Mouse (Mus musculus): ENCODE results near the gene Osmr. TPM values are rescaled to one million over a fixed set of nuclear protein-coding genes. Genes with fewer than 3 reads are reported as not detected.

Osmr gene
- total RNA-seq (2021) (10 to 100 TPM in 1 of 2 experiments, 1 to 10 TPM in 1; 9.6 to 11.9 TPM), polyA plus RNA-seq (2012; rRNA removed) (7.5 and 11.2 TPM in 2 replicates)
- long read RNA-seq, full-length matches to known transcripts: 3 of 4 reads
- long read RNA-seq, partial matches to known transcripts: 0 of 4 reads
- long read RNA-seq, other reads (novel, unspliced or antisense): 1 of 4 reads

DNA sequence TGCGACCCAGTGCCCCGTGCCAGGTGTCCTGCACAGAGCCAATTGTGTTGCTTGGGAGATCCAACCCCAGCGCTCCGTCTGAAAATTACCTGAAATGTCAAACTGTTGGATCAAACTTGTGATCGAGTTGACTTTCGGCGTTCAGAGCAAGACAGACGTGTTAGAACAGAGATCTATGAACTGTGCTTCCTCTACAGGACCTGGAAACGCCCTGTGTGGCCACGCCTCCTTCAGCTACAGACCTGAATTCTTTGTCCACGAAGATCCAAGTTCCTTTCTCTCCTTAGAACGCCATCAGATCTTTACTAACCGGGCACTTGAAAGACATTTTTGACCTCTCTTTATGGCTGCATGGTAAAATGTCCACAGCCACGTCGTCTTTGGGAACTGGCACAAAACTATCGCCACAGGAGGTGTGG is at the start of gene Osmr:
TSS of gene Osmr (minus strand) at position 369 of the 419 bp plus-strand sequence.
- WGBS: 4% methylated on average over 16 of the region's 16 CpGs
- no peak for DNase-seq
- no peaks in the 10 kb centered on the region for H3K79me2 ChIP-seq (replicated peaks; ENCODE audit: control insufficient read depth, insufficient read depth, low read length)
- peak within 1 kb of the TSS; percentile 90 for H3K9ac ChIP-seq (ENCODE audit: low read depth, low read length)
- H3K27ac ChIP-seq: peak within 1 kb of the TSS; percentile 84
- TF ChIP-seq EP300 (IDR thresholded peaks at IDR 0.05; ENCODE audit: insufficient read depth, low read depth, low read length): no peak
- TF ChIP-seq POLR2A (IDR thresholded peaks at IDR 0.05; ENCODE audit: insufficient read depth, low read depth, low read length): no peak
- TF ChIP-seq CTCF (IDR thresholded peaks at IDR 0.05): no peak
- H3K4me1 ChIP-seq (ENCODE audit: control insufficient read depth, insufficient read depth, low read length): peaks cover 12% of the 10 kb centered on the region
- H3K36me3 ChIP-seq (ENCODE audit: control insufficient read depth, insufficient read depth, low read length): peaks cover 4% of the 10 kb centered on the region
- H3K4me3 ChIP-seq: peak within 1 kb of the TSS; percentile 79
- intact Hi-C loops (cut with DNase I): loop anchor here (5.0 kb wide), 1 partner anchor 167 kb away; the partner anchor contains the start of gene Rictor
- no peaks in the 10 kb centered on the region for H3K27me3 ChIP-seq (ENCODE audit: control insufficient read depth, insufficient read depth, low read length)

DNA sequence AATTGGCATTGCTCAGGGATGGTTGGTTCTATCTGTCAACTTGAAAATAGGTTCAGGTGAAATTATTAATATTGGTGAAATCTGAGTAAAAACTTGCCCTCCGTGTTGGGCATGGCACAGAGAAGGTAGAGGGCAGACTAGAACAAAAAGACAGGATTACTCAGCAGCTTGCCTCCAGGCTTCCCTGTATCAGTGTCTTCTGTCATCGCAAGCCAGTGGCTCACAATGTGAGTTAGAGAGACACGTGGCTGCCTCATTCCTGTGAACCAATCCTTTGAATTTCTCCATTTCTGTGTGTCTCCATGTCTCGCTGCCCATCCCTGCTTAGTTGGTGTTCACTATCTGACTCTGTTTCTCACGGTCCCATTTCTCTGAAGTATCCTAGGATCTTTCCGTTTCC is 44.6 kb upstream of the Osmr start:
- no peak for TF ChIP-seq POLR2A (IDR thresholded peaks at IDR 0.05; ENCODE audit: insufficient read depth, low read depth, low read length)
- no peak for TF ChIP-seq CTCF (IDR thresholded peaks at IDR 0.05)
- no peak for TF ChIP-seq EP300 (IDR thresholded peaks at IDR 0.05; ENCODE audit: insufficient read depth, low read depth, low read length)
- Histone ChIP-seq H3K9ac (ENCODE audit: low read depth, low read length) (no peak overlapping the region), H3K27ac (no peak overlapping the region), H3K4me3 (no peak overlapping the region), H3K27me3 (ENCODE audit: control insufficient read depth, insufficient read depth, low read length) (no peaks in the 10 kb centered on the region), H3K36me3 (ENCODE audit: control insufficient read depth, insufficient read depth, low read length) (no peaks in the 10 kb centered on the region), H3K4me1 (ENCODE audit: control insufficient read depth, insufficient read depth, low read length) (peaks cover 1% of the 10 kb centered on the region; the same call in 1 of the 2 replicates), H3K79me2 (replicated peaks; ENCODE audit: control insufficient read depth, insufficient read depth, low read length) (no peaks in the 10 kb centered on the region)
- intact Hi-C loops (cut with DNase I): loop anchor here (10.0 kb wide), 1 partner anchor 105 kb away; no protein-coding TSS in a partner anchor
- 59% methylated on average over 6 of the region's 6 CpGs for WGBS
- DNase-seq: no peak

DNA sequence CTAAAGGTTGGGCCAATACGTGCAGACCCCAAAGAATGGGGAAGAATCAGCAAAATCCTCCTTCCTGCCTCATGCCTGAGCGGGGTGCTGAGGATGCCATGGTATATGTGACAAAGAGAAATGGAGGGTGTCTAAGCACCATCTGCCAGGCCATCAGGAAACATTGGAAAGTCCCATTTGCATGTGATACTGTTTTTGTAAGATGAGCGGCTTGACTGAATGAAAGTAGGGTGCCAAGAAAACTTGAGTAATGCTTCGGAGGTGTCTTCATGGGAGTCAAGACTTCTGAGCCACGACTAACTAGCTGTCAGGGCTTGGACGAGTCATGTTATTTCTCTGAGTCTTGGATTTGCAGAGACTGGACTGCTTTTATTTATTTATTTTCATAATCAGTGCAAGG is 39.4 kb upstream of the Osmr start:
- Histone ChIP-seq H3K36me3 (ENCODE audit: control insufficient read depth, insufficient read depth, low read length) (no peaks in the 10 kb centered on the region), H3K4me1 (ENCODE audit: control insufficient read depth, insufficient read depth, low read length) (peaks cover 2% of the 10 kb centered on the region), H3K9ac (ENCODE audit: low read depth, low read length) (no peak overlapping the region), H3K27me3 (ENCODE audit: control insufficient read depth, insufficient read depth, low read length) (no peaks in the 10 kb centered on the region), H3K4me3 (no peak overlapping the region), H3K27ac (no peak overlapping the region), H3K79me2 (replicated peaks; ENCODE audit: control insufficient read depth, insufficient read depth, low read length) (no peaks in the 10 kb centered on the region)
- DNase-seq: no peak
- TF ChIP-seq CTCF (IDR thresholded peaks at IDR 0.05) (no peak), EP300 (IDR thresholded peaks at IDR 0.05; ENCODE audit: insufficient read depth, low read depth, low read length) (no peak), POLR2A (IDR thresholded peaks at IDR 0.05; ENCODE audit: insufficient read depth, low read depth, low read length) (no peak)
- 79% methylated on average over 6 of the region's 6 CpGs for WGBS
- intact Hi-C loops (cut with DNase I): loop anchor here (10.0 kb wide), 1 partner anchor 111 kb away; no protein-coding TSS in a partner anchor

DNA sequence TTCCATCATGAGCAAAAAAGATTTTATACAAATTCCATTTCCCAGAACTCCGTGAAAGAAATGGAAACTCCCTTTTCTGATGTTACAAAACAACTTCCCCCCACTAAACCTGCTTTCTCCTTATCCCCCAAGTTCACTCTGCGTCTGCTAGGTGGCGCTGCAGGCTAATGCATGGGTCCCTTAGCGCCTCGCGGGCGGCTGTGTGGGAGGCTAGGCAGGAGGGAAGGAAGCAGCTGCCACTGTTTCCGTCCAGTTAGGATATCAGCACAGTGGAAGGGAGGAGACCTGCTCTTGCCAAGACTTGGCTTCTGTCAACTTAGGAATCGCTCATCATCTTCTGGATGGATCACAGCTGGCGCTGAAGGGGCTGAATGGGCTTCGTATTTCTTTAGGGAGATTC is 34.9 kb upstream of the Osmr start:
- intact Hi-C loops (cut with DNase I): loop anchor here (1.0 to 10.0 kb wide), 4 partner anchors 115 to 533 kb away; no protein-coding TSS in a partner anchor
- Histone ChIP-seq H3K27me3 (ENCODE audit: control insufficient read depth, insufficient read depth, low read length) (no peaks in the 10 kb centered on the region; the same call in 1 of the 2 replicates), H3K79me2 (replicated peaks; ENCODE audit: control insufficient read depth, insufficient read depth, low read length) (no peaks in the 10 kb centered on the region), H3K9ac (ENCODE audit: low read depth, low read length) (no peak overlapping the region), H3K36me3 (ENCODE audit: control insufficient read depth, insufficient read depth, low read length) (no peaks in the 10 kb centered on the region), H3K27ac (no peak overlapping the region), H3K4me3 (no peak overlapping the region), H3K4me1 (ENCODE audit: control insufficient read depth, insufficient read depth, low read length) (peaks cover 11% of the 10 kb centered on the region)
- WGBS: under 1% methylated on average over 11 of the region's 11 CpGs
- DNase-seq: peak; percentile 91 to 93
- no peak; the same call in none of the 2 replicates for TF ChIP-seq CTCF (IDR thresholded peaks at IDR 0.05)
- peak; percentile 99 for TF ChIP-seq EP300 (IDR thresholded peaks at IDR 0.05; ENCODE audit: insufficient read depth, low read depth, low read length)

DNA sequence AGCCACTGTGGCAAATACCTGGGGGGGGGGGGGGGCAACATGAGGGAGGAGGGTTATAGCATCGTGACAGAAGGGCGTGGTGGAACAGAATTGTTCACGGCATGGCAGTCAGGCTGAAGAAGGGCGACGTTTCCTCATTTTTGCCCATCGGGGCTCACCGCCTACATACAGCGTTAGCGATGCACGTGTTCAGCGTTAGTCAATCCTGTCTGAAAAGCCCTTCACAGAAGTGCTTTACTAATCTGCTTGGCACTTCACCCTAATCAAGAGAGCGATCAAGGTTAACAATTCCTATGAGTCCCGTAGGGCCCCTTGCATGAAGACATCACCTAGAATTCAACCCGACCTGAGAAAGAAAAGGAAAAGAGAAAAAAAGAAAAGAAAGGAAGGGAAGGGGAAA is 34.3 kb upstream of the Osmr start:
- Histone ChIP-seq H3K4me3 (no peak overlapping the region), H3K79me2 (replicated peaks; ENCODE audit: control insufficient read depth, insufficient read depth, low read length) (no peaks in the 10 kb centered on the region), H3K27me3 (ENCODE audit: control insufficient read depth, insufficient read depth, low read length) (no peaks in the 10 kb centered on the region; the same call in 1 of the 2 replicates), H3K36me3 (ENCODE audit: control insufficient read depth, insufficient read depth, low read length) (no peaks in the 10 kb centered on the region), H3K27ac (no peak overlapping the region), H3K9ac (ENCODE audit: low read depth, low read length) (no peak overlapping the region), H3K4me1 (ENCODE audit: control insufficient read depth, insufficient read depth, low read length) (peaks cover 11% of the 10 kb centered on the region)
- 30% methylated on average over 14 of the region's 14 CpGs for whole genome bisulfite sequencing
- no peak for TF ChIP-seq CTCF (IDR thresholded peaks at IDR 0.05)
- no peak for TF ChIP-seq POLR2A (IDR thresholded peaks at IDR 0.05; ENCODE audit: insufficient read depth, low read depth, low read length)
- intact Hi-C loops (cut with DNase I): loop anchor here (2.0 kb wide), 2 partner anchors 220 to 534 kb away; no protein-coding TSS in a partner anchor
- DNase-seq: no peak

DNA sequence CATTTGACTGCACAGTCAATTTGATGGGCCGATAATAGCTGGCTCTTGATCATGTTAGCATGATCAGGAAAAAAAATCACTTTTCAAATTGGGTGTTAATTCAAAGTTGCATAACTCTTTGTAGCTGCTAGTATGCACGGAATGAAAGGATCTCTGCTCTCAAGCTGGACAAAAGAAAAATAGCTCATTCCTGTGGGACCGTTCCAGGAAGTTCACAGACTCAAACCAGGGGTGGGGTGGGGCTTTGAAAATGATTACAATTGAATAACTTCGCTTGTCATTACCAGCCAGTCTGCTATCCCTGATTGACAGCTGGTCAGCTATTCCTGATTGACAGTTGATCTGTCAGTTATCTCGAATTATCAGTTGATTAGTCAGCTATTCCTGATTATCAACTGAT is 33.8 kb upstream of the Osmr start:
- H3K27me3 ChIP-seq (ENCODE audit: control insufficient read depth, insufficient read depth, low read length): no peaks in the 10 kb centered on the region; the same call in 1 of the 2 replicates
- H3K4me1 ChIP-seq (ENCODE audit: control insufficient read depth, insufficient read depth, low read length): peaks cover 11% of the 10 kb centered on the region
- H3K9ac ChIP-seq (ENCODE audit: low read depth, low read length): no peak overlapping the region
- no peak for TF ChIP-seq POLR2A (IDR thresholded peaks at IDR 0.05; ENCODE audit: insufficient read depth, low read depth, low read length)
- TF ChIP-seq EP300 (IDR thresholded peaks at IDR 0.05; ENCODE audit: insufficient read depth, low read depth, low read length): no peak
- no peak for TF ChIP-seq CTCF (IDR thresholded peaks at IDR 0.05)
- H3K36me3 ChIP-seq (ENCODE audit: control insufficient read depth, insufficient read depth, low read length): no peaks in the 10 kb centered on the region
- intact Hi-C loops (cut with DNase I): loop anchor here (2.0 kb wide), 2 partner anchors 220 to 534 kb away; no protein-coding TSS in a partner anchor
- H3K4me3 ChIP-seq: no peak overlapping the region
- H3K79me2 ChIP-seq (replicated peaks; ENCODE audit: control insufficient read depth, insufficient read depth, low read length): no peaks in the 10 kb centered on the region
- H3K27ac ChIP-seq: no peak overlapping the region
- 23% methylated on average over 5 of the region's 5 CpGs for WGBS
- no peak for DNase-seq
